Mouse (Mus musculus) thymus, postnatal 0 days (tissue): ENCODE results near the gene Bpi. TPM values are rescaled to one million over a fixed set of nuclear protein-coding genes. Genes with fewer than 3 reads are reported as not detected.

Experiments used
- DNase-seq: peaks from one replicate; pipeline ENCODE4 v3.0.0-alpha.2; 2015; ENCODE audit warnings: low spot score
- microRNA-seq: library from miRNA; unstranded; fragments of <30 nt; microRNA quantifications from one replicate; pipeline ENCODE4, GENCODE M21; 2016; ENCODE audit warnings: borderline number of aligned reads
- polyA plus RNA-seq: library from polyadenylated mRNA; unstranded; fragments of >200 nt; fragmentation: Nextera tagmentation; extraction: Ambion mirVana; gene quantifications from 2 replicates; pipeline ENCODE4 v1.2.1, GENCODE M21; 2015

Gene Bpi
- polyA plus RNA-seq, 1 experiment from 2014 or later = not detected

GRCm38 (mm10) chr2:158284571-158284970 is 26.7 kb downstream of the Bpi start:
- peak; percentile 72 for DNase-seq

- no peak for DNase-seq
Observed at GRCm38 (mm10) chr2:158285655-158286054, 27.8 kb downstream of the Bpi start.

DNA sequence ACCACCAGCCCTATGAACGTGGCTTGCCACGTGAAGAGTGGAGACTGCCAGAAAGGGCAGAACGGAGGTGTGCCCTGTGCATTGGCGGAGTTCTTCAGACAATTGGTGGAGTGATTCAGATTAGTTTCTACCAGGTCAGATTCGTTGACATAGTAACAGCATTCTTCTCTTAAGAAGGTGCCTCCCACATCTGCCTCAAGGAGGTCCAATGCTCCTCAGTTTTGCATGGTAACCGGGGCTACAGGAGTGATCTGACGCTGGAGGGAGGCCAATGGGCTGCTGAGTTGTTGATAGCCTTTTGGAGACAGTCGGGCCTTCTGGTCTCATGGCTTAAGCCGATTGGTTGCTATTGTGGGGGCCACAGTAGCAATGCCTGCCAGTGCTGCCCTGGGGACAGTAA is 37.8 kb downstream of the Bpi start:
- DNase-seq = no peak

DNA sequence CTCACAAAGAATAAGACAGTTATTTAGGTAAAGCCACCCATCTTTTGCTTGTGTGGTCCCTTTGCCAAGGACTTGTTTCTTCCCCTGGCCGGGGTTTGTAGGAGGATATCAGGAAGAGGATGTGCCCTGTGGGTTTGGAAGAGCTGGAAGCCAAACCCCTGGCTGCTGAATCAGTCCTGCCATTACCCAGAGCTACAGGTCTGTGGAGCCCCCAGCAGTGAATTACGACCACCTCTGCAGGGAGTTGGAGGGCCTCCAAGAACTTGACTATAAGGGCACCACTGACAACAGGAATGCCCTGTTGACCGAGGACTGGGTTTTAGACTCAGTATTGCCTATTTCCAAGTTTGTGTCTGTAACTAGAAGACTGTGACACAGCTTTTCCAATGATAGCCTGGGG is 41.3 kb downstream of the Bpi start:
- no peak for DNase-seq

GRCm38 (mm10) chr2:158299731-158300130 is 41.8 kb downstream of the Bpi start:
- no peak for DNase-seq

DNA sequence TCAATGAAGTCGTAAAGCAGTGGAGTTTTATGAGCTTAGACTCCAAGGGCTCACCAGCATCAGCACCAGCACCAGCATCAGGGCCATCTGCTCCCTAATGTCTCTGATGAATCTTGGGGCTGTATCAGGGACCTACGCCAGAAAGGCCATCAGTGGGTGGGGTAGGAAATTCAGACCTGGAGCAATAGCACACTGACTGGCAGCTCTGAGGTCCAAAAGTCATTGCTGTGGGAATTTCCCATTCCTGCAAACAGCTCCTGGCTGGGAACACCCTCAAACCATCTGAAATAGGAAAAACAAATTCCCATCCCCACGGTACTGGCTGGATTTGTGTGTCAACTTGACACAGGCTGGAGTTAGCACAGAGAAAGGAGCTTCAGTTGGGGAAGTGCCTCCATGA is 44.9 kb downstream of the Bpi start:
- DNase-seq = no peak

DNA sequence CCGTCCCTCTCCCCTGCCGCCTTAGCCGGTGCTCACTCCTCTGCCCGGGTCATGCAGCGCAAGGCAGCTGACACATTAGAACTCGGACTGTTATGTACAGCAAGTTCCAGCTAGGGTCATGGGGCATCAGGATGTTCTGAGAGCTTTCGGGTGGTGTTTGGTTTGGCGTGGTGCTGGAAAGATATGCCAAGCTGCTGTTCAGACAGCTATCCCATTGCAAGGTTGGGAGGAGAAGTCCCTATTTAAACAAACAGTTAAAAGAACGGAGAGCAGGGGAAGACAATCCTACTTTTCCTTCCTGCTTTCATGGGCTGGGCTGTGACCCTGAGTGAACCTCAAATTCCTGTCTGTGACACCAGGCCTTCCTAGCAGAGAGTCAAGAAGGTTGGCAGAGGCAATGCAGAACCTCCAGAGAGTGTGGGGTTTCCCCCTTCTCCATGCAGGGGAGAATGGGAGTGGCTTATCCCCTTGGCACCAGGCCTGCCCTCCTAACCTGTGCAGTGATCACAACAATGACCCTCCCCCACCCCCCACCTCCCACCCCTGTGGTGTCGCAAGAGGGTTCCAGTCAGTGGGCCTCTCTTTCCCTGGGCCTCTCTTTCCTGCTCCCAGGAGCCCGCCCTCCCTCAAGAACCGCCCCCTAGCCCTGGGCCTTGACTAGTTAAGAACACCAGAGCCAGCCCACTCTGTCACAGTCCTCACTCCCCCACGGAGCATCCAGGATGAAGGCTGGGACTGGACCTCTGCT is 48.2 kb downstream of the Bpi start, which contains the start of gene Lbp:
TSS of gene Lbp (plus strand) at position 546 of the 748 bp plus-strand sequence.
- no peak for DNase-seq

DNA sequence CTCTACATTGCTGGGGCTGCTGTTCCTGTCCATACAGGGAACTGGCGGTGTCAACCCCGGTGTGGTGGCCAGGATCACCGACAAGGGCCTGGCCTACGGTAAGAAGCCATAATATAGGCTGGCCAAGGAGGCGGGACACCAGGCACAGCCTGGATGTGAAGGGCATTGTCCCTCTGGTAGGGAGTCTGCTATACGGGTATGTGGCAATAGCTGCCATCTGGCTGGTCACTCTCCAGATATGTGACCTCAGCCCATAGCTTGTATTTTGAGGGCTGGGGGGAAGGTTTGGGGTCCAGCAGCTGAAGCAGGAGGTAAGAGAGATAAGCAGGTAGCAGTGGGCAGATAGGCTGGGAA is 48.8 kb downstream of the Bpi start:
- DNase-seq = no peak

DNA sequence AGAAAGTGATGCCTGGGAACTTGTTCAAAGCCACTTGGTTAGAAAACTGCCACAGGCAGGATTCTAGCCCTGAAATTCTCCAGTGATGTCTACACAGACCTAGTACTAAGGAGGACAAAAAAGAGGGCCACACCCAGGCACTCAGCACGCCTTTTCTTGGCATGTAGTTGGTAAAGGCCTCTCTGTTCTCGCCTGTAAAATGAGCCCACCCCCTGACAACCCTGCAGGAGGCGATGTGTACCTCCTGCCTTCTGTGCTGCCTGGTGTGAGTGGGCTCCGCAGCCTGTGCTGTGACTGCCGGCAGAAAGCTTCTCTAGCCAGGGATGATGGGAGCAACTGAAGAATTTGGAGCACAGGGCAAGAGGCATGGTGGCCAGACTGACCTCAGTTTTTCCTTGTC is 50.4 kb downstream of the Bpi start:
- DNase-seq = no peak

- DNase-seq = peak; percentile 16
Observed at GRCm38 (mm10) chr2:158313089-158313488, 55.2 kb downstream of the Bpi start.

GRCm38 (mm10) chr2:158316371-158316770 is 58.5 kb downstream of the Bpi start:
- no peak for DNase-seq

DNA sequence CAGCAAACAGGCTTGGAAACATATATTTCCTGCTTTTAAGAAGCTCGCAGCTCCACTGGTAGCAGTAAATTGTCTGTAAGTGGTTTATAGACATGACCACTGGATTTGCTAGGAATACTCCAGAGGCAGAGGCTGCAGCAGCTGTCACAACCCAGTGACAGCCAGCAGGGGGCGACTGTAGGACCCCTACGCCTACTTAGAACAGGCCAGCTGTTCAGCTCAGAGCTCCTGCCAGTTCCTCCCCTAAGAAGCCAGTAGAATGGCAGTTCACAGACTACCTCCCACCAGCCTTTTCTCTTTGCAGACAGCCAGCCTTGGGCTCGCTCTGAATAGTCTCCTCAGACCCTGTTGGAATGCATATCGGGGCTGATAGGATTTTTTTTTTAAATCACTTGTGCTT is 59.1 kb downstream of the Bpi start:
- DNase-seq = peak; percentile 66

DNA sequence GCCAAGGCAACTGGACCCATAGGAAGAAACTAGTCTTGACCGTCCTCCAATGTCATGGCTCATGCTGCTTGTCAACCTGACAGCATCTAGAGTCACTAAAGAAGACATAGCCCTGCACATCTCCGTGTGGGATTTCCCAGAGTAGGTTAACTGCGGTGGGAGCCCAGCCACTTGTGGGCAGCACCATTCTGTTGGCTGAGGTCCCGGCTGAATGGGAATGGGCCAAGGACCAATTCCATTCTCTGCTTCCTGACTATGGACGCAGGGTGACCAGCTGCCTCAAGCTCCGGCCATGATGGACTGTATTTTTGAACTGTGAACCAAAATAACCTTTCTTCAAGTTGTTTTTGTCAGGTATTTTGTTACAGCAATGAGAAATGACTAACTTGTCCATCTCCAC is 63.7 kb downstream of the Bpi start:
- no peak for DNase-seq

DNA sequence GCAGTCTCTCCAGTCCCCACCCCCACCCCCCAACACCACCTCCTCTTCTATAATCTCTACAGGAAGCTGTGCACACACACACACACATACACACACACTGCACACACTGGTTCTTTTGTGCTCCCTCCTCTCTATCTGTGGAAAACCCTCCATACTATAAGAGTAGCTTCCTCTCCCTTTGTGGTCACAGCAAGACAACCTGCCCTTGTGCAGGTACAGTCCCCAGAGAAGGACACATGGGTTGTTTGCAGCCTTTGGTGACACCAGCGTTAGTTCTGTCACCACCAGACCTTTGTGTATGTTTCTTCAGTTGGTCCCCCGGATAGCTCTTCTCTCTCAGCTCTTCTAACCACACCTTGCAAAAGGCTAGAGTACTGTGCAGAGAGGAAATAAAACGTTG is 65.0 kb downstream of the Bpi start:
- peak; percentile 64 for DNase-seq

GRCm38 (mm10) chr2:158324531-158325190 is 66.8 kb downstream of the Bpi start:
- no peak for DNase-seq

DNA sequence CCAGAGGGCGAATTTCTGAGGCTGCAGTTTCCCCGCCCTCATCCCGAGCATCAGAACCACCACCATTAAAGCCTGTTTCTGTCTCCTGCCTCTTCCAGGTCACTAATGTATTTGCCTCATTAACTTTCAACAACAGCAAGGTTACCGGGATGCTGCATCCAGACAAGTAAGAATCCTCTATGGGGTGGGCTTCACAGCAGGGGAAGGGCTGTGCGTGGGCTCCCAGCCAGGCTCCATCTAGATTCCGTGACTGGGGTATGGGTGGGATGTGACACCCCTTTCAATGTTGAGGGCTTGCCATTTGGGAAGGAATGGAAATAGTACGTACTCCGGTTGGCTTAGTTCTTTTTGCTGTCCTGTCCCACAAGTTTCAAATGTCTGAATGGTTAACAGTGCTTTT is 67.7 kb downstream of the Bpi start:
- DNase-seq = no peak

Small RNA genes lying within 50 kb of the gene (microRNA-seq; reads per million reads assigned to microRNA genes)
- gene Mir7685 = not detected

Other genes with a start within 250 kb of the Bpi start
- gene Tti1, start 229.7 kb upstream of the Bpi start, polyA plus RNA-seq = 18.9 and 22.0 TPM in 2 replicates
- 39.6 and 47.8 TPM in 2 replicates for gene Rprd1b, start 229.6 kb upstream of the Bpi start, polyA plus RNA-seq
- 8.5 and 9.0 TPM in 2 replicates for gene Tgm2, start 111.7 kb upstream of the Bpi start, polyA plus RNA-seq
- 0.35 and 0.47 TPM in 2 replicates for gene D630003M21Rik, start 28.9 kb upstream of the Bpi start, polyA plus RNA-seq
- gene Lbp, start 48.4 kb downstream of the Bpi start, polyA plus RNA-seq = 3.2 and 4.9 TPM in 2 replicates
- gene Snhg11, start 117.5 kb downstream of the Bpi start, polyA plus RNA-seq = 4.1 and 6.4 TPM in 2 replicates
- 15.4 and 18.5 TPM in 2 replicates for gene Ralgapb, start 151.8 kb downstream of the Bpi start, polyA plus RNA-seq
- 0.22 and 1.2 TPM in 2 replicates for gene Adig, start 244.5 kb downstream of the Bpi start, polyA plus RNA-seq